Mouse (Mus musculus): ENCODE results near the gene Bag3.

DNA sequence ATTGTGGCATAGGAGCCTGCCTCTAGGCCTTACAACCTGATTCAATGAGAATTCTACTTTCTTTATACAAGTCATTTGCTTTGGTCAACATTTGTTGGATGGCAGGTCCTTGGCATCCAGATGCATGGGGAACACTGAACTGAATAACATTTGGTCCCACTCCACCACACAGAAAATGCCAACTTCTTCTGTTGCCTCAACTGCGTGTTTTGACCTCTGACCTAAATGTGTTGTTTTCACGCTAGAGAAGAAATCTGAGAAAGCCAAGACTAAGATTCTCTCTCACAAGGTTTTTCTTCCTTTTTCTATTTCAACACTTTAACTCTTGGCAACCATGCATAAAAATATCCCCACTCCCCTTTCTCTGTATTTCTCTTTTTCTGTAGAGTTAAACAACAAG is 52.4 kb downstream of the Bag3 start:
- TF ChIP-seq CTCF (IDR thresholded peaks at IDR 0.05; ENCODE audit: extremely low read depth, insufficient read depth, low read length) = no peak
- TF ChIP-seq POLR2A (IDR thresholded peaks at IDR 0.05; ENCODE audit: extremely low read depth, insufficient read depth, low read length) = no peak
